Mouse (Mus musculus): ENCODE measurements at regions not wholly inside any gene's neighbourhood (a gene's known extent, or its start where the extent isn't known, plus 50 kb on each side); places are given as distances from the start of the nearest gene placed in this dataset.

DNA sequence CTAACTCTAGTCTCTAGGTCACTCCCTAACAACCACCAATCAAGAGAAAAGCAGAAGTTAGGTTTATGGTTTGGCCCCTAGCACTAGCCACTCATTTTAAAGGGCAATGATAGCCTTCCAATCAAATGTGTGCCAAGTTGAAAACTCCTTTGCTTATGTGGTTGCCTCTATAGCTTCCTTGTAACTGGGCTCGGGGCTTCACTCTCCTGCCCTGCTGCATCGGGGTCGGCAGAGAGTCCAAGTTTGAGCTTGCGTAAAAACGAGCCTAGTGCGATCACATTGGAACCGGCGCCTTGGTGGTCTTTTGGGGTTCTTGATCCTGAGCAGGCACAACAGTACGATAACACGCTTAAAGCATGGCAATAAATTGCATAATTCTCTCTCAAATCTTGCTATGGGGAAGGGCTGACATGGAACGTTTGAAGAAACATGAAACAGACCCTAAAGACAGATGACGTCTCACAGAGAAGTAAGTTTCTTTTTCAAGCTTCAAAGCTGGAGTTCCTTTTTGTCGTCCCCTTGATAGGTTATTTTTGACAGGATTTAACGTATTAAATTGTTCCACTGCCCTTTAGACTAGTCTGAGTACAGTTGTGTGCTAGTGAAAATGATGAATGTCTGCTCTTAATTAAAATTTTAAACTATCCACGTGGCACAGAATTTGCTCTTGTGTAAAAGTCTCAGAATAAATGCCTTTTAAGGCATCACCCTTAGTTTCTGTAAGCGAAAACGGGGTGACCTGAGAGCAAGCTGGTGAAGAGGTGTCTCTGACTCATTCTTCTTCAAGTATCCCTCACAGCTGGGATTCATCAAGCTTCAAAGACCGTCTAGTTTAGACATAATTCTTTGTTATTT, 52.0 kb downstream of the 4930426L09Rik start:
- DNase-seq, result no peak

DNA sequence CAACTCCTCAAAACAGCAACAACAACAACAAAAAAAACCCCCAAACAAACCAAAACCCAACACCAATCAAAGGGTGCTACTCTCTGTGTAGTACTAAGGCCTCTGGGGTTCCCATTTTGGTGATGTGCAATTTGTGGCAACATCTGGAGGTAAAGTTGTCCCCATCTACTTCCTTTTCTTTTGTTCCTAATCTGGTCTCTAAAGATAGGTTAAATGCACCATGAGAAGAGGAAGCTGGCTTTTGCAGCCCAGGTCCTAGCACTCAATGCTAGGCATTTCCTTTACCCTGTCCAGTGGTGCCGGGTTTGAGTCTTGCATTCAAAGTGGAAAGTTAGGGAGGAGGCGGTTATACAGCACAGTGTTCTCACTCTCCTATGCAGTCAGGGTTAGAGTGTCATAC, 57.4 kb downstream of the 4930426L09Rik start:
- no peak for DNase-seq

- DNase-seq, result no peak
Measured at GRCm38 (mm10) chr2:19057859-19058258, 59.7 kb downstream of the 4930426L09Rik start.

GRCm38 (mm10) chr2:19058765-19059164, 60.6 kb downstream of the 4930426L09Rik start:
- DNase-seq, result no peak

DNA sequence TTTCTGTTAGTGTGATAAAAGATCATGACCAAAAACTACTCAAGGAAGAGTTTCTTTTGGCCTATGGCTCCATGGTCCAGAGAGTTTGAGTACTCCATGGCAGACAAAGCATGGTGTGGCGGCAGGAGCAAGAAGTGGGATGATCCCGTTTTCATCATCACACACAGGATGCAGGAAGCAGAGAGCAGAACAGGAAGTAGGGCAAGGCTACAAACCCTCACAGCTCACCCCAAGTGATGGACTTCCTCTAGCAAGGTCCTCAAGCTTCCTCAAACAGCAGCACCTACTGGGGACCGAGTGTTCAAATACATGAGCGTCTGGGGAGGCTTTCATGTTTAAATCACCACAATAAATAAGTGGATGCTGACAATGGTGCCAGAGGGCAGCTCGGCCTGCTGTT, 61.1 kb downstream of the 4930426L09Rik start:
- DNase-seq, result no peak

- DNase-seq, result no peak
Measured at GRCm38 (mm10) chr2:19060218-19060915, 62.2 kb downstream of the 4930426L09Rik start.

GRCm38 (mm10) chr2:19064560-19065362, 66.6 kb downstream of the 4930426L09Rik start:
- no peak for DNase-seq

- no peak for DNase-seq
Measured at GRCm38 (mm10) chr2:19065511-19065910, 67.4 kb downstream of the 4930426L09Rik start.

- DNase-seq, result no peak
Measured at GRCm38 (mm10) chr2:19068161-19068560, 70.0 kb downstream of the 4930426L09Rik start.

- no peak for DNase-seq
Measured at GRCm38 (mm10) chr2:19083816-19084215, 85.7 kb downstream of the 4930426L09Rik start.

GRCm38 (mm10) chr2:19085105-19085504, 87.0 kb downstream of the 4930426L09Rik start:
- no peak for DNase-seq

DNA sequence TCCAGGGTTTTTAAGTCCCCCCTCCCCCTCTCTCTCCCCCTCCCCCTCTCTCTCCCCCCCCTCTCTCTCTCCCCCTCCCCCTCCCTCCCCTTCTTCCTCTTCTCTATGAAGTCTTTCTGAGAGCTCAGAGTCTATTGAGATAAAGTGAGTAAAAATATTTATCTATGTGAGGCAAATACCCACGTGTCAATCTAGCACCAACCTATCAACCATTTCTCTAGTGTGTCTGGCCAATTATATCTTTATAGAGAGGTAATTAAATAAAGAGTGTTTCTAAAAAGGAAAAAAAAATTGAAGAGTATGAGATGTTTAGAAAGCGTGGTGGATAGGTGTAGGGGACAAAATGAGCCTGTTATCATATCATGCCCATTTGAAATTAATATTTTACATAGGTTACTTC, 88.0 kb downstream of the 4930426L09Rik start:
- DNase-seq, result no peak

GRCm38 (mm10) chr2:19086621-19087020, 88.5 kb downstream of the 4930426L09Rik start:
- no peak for DNase-seq

GRCm38 (mm10) chr2:19099384-19099783, 99.7 kb upstream of the Armc3 start:
- no peak for DNase-seq

DNA sequence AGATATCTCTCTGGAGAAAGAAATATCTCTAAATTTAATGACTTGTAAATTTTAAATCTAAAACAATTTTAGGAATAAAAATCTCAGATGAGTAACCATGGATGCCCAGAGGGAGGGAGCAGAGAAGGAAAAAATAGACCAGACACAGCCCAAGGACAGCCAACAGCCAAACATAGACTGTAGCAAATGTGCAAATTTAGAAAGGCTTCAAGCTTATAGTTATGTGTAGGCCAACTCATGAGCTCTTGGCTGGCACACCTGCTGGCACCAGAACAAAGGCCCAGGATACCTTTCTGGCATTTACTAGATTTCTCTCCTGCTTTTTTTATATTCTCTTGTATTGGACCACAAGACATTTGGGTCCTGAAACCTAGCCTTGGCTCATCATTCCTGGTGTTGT, 90.3 kb upstream of the Armc3 start:
- no peak for DNase-seq

DNA sequence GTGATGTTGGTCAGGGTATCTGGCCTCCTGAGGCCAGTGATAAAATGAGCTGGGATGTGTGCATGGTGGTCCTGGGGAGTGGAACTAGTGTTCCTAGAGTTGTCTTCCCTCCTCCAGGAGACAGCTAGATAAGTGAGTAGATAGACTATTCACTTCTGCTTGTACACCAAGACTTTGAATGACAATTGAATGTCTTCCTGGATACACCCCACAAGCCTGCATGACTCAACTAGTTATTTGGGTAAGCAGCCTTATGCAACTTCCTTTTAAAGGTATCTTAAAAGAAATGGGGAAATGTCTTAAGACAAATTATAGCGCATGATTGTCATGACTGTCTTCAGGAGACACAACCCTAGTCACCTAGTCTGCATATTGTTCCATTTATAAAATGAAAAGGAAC, 79.2 kb upstream of the Armc3 start:
- DNase-seq, result no peak

GRCm38 (mm10) chr2:19132864-19133263, 66.2 kb upstream of the Armc3 start:
- DNase-seq, result no peak

DNA sequence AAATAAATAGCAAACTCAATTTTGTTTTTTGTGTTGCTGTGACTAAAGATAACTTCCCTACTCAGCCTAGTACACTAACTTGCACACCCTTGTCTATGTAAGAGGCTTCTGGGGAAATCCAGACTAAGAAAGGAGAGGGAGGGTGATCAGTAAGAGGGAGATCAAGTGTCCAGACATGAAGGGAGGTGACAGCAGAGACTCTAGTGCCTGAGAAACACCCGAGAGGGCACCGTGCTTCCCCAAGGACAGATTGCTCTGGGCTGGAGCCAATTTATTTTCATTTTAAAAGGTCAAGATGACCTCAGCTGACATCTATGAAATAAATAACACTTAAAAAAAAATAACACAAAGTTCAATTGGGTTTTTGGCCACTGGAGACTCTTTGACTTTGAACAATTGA, 56.5 kb upstream of the Armc3 start:
- DNase-seq, result no peak

DNA sequence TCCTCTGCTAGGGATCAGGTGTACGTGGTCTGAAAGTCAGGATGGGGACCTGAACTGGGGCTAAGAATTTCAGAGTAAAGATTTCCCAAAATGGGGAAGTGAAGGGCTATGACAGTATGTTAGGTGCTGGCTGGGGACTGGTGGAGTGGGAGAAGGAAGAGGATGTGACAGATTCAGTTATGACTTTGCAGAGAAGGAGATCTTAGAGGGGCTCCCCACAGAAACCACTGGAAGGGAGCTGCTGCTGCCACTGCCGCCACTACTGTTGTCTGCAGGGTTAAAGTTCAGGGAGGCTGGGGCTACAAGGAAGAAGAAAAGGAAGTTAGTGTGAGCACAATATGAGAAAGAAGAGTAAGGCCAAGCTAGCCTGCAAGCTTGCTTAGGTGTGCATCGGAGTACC, 53.7 kb upstream of the Armc3 start:
- no peak for DNase-seq

DNA sequence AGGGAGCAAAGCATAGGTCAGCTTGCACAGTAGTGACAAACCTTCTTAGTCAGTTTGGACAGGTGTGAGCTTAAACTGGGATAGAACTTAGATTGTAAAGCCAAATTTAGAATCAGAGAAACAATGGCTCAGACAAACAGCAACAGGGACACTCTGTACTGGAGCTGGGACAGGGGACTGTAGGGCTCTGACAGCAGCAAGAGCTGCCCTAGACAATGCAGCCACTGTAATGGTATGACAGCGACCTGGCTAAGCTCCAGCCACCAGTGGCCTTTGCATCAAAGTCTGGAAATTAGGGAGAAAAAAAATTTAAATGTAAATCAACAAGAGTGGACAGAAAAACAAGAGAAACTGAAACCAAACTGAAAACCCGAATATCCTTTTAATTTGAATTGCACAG, 53.2 kb upstream of the Armc3 start:
- DNase-seq, result no peak

- DNase-seq, result no peak
Measured at GRCm38 (mm10) chr2:19146289-19146688, 52.8 kb upstream of the Armc3 start.

DNA sequence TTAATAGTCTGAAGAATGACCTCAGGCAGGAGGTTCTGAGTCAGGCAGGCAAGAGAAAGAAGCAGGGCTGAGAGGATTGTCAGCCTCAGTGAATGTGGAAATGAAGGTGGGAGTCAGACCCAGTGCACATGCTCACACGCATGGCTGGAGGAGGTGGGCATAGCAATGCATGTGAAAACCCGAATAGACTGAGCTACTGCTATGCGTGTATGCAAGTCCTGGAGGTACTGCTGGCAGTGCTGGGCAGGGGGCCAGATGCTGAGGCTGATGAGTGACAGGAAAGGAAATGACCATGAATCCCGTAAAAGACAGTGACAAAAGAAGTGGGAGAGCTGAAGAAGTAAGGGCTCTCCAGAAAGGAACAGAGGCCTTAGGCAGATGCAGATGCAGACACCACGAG, 50.3 kb upstream of the Armc3 start:
- DNase-seq, result peak; percentile 10

Data from right cerebral cortex, postnatal 14 days (tissue).